Mouse (Mus musculus) hindbrain, embryonic 12.5 days (tissue): ENCODE results near the gene Nup188. TPM values are rescaled to one million over a fixed set of nuclear protein-coding genes. Genes with fewer than 3 reads are reported as not detected.

Source experiments
- ATAC-seq: fragments of 200-750 bp; cut with Nextera tagmentation; 2 replicates; pipeline ENCODE4 v1.8.0; 2017; ENCODE audit warnings: moderate TSS enrichment; ENCODE audit not compliant: low FRiP score
- H3K27ac ChIP-seq: fragments of 300-500 bp; sonication (generic); 2 replicates; pipeline ENCODE4 v1.5.1; 2016; ENCODE audit warnings: mild to moderate bottlenecking
- H3K27me3 ChIP-seq: fragments of 300-500 bp; sonication (generic); 2 replicates; pipeline ENCODE4 v1.6.1; 2016; ENCODE audit warnings: mild to moderate bottlenecking
- H3K36me3 ChIP-seq: fragments of 300-500 bp; sonication (generic); 2 replicates; pipeline ENCODE4 v1.6.1; 2016; ENCODE audit warnings: mild to moderate bottlenecking
- H3K4me1 ChIP-seq: fragments of 300-500 bp; sonication (generic); 2 replicates; pipeline ENCODE4 v1.6.1; 2016
- H3K4me2 ChIP-seq: fragments of 300-500 bp; sonication (generic); replicated peaks from 2 replicates; pipeline ENCODE4 v1.6.1; 2016; ENCODE audit warnings: mild to moderate bottlenecking
- H3K4me3 ChIP-seq: fragments of 300-500 bp; sonication (generic); 2 replicates; pipeline ENCODE4 v1.5.1; 2016; ENCODE audit warnings: mild to moderate bottlenecking
- H3K9ac ChIP-seq: fragments of 300-500 bp; sonication (generic); 2 replicates; pipeline ENCODE4 v1.6.1; 2016; ENCODE audit warnings: mild to moderate bottlenecking, moderate library complexity
- H3K9me3 ChIP-seq: fragments of 300-500 bp; sonication (generic); replicated peaks from 2 replicates; pipeline ENCODE4 v1.6.1; 2016; ENCODE audit warnings: mild to moderate bottlenecking
- WGBS: fragments of 180-500 bp; shearing (Covaris S2); methylation state at CpG from one replicate; pipeline ENCODE4 v1.1.7; 2016; 5-methylcytosine and 5-hydroxymethylcytosine counted together
- polyA plus RNA-seq: library from polyadenylated mRNA; unstranded; fragments of >200 nt; fragmentation: Nextera tagmentation; extraction: Ambion mirVana; gene quantifications from 2 replicates; pipeline ENCODE4 v1.2.1, GENCODE M21; 2016

The Nup188 gene
- polyA plus RNA-seq, 1 experiment from 2014 or later = 33.9 TPM

DNA sequence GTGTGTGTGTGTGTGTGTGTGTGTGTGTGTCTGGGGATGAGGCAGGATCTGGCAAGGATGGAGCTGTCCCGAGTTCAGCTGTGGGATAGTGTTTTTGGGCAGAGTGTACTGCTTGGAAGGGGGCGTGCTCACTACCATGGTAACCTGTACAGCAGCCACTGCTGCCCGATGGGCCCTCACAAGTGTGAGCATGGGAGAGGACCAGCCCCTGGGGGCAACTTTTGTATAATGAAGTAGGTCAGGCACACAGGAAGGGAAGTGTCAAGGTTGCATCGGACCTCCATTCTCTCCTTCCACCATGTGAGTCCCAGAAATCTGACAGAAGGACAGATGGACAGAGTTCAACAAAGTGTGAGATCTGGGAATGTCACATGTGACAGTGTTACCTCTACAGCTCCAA lies 38.5 kb upstream of the Nup188 start:
- no peak overlapping the region for H3K4me3 ChIP-seq
- no peak overlapping the region for H3K4me2 ChIP-seq
- H3K36me3 ChIP-seq = peaks cover 59% of the 10 kb centered on the region
- WGBS = 75% methylated on average over 4 of the region's 4 CpGs
- ATAC-seq = no peak
- H3K4me1 ChIP-seq = peaks cover 11% of the 10 kb centered on the region; the same call in 1 of the 2 replicates
- H3K9ac ChIP-seq = no peak overlapping the region
- no peak overlapping the region for H3K27ac ChIP-seq
- H3K9me3 ChIP-seq = no peaks in the 10 kb centered on the region
- no peaks in the 10 kb centered on the region for H3K27me3 ChIP-seq

DNA sequence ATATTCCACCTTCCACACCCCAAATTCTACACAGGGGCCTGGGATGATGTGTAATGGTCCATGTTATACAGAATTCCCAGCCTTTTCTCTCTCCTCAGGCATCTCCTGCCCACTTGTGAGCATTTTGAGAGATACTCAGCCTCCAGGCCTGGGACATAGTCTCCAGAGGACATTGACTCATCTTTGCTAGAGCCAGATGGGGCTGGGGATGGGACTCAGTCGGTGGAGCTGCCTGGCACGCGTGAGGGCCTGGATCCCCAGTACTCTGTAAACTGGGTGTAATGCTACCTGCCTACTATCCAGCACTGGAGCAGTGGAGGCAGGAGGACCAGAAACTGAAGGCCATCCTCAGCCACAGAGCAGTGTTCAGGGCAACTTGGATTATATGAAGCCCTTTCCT lies 37.0 kb upstream of the Nup188 start:
- no peak overlapping the region for H3K4me2 ChIP-seq
- no peaks in the 10 kb centered on the region for H3K27me3 ChIP-seq
- peaks cover 9% of the 10 kb centered on the region; the same call in 1 of the 2 replicates for H3K4me1 ChIP-seq
- H3K9ac ChIP-seq = no peak overlapping the region
- peaks cover 57% of the 10 kb centered on the region for H3K36me3 ChIP-seq
- H3K27ac ChIP-seq = no peak overlapping the region
- no peak overlapping the region for H3K4me3 ChIP-seq
- H3K9me3 ChIP-seq = no peaks in the 10 kb centered on the region
- over 99% methylated on average over 3 of the region's 3 CpGs for WGBS
- ATAC-seq = no peak

DNA sequence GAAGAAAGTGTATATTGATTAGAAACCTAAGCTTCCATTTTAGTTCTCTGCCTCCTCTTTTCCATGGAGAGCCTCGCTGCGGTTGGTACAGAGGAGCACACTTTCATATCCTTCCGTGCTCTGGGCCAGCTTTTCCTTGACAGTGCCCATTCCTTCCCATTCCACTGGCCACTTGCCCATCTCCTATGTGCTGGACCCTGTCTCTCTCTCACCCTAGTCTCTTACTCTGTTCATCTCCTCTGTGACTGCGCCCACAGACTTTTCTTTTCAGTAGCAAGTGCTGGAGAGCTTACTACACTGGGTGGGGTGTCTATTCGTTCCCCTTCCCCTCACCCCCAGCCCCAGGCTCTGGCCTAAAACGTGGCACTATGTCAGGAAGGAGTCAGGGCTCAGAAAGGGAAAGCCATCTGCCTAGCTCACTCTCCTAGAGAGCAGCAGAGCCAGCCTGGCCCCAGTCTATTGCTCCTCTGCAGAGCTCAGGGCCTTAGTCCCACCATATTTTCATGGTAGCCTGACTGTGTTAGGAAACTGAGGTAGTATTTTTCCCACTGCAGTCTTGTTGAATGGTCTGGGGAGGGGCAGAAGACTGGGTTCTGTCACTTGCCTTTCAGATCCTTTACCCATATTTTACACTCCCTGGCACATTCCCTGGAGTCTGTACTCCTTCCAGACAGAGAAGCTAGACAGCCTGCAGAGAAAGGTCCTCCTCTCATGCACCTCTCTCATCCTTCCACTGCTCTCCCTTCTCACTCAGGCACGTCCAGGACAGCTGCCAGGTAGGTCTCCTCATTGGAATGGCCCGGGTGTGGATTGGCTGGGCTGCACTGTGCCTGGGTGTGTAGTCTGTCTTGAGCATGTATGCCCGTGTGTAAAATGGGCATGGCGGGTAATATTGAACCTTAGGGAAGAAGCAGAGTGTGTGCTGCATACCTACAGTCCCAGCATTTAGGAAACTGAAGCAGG lies 35.8 kb upstream of the Nup188 start:
- 88% methylated on average over 10 of the region's 10 CpGs for WGBS

DNA sequence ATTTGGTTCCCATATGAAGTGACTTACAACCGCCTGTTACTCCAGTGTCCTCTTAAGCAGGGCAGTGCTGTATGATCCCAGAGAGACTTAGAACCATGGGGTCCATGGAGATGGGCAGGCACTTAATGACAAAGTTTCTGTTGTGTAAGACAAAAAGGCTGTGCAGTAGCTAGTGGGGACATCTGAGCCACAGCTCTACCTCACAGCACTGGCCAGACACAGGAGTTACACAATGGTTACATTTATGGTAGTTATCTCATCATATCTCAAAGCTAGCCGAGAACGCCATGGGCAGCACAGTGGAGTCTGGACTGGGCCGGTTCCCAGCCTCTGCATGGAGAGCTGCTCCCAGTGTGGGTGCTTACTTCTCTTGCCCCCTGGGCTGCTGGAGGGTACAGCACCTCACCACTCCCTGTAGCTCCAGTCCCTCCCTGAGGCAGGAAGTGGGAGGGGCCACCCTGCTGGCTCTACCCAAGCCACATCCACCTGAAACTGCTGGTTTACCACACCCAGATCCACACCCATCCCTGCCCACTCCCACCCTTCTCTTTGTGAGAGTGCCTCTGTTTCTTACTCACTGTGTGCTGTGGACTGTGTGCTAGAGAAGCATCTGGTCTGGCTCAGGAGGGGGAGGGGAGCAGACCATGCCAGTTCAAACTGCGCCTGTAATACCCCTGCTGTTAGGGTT lies 34.6 kb upstream of the Nup188 start:
- Histone ChIP-seq H3K4me3 (no peak overlapping the region), H3K36me3 (peaks cover 64% of the 10 kb centered on the region), H3K9me3 (no peaks in the 10 kb centered on the region), H3K9ac (no peak overlapping the region), H3K4me2 (no peak overlapping the region), H3K27me3 (no peaks in the 10 kb centered on the region), H3K4me1 (peaks cover 6% of the 10 kb centered on the region; the same call in 1 of the 2 replicates), H3K27ac (no peak overlapping the region; the same call in 1 of the 2 replicates)
- 81% methylated on average over 5 of the region's 5 CpGs for WGBS
- ATAC-seq = no peak

More for the DNA sequence above, 35.8 kb upstream of the Nup188 start:
- Histone ChIP-seq H3K4me1 (peaks cover 6% of the 10 kb centered on the region; the same call in 1 of the 2 replicates), H3K9ac (no peak overlapping the region), H3K4me3 (no peak overlapping the region), H3K36me3 (peaks cover 60% of the 10 kb centered on the region), H3K27ac (no peak overlapping the region), H3K27me3 (no peaks in the 10 kb centered on the region), H3K9me3 (no peaks in the 10 kb centered on the region), H3K4me2 (no peak overlapping the region)
- no peak for ATAC-seq

DNA sequence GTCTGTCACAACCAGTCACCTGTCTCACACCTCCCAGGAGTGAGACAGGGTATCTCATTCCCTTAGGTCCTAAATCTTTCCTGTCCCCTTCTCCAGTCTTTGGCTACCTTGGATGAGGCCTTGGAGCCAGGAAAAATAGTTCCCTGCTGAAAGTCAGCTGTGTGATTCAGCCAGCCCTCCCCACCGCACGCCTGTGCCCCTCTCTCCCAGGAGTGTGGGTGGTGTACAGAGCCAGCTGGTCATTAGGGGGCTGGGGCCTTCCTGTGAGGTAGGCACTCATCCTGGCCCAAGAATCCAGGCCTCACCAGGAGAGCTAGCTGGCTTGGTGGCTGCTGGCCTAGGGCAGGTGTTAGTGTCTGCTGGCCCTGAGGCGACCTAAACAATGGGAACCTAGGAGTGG lies 33.7 kb upstream of the Nup188 start:
- H3K4me3 ChIP-seq = no peak overlapping the region
- H3K9me3 ChIP-seq = no peaks in the 10 kb centered on the region
- H3K9ac ChIP-seq = no peak overlapping the region
- H3K4me2 ChIP-seq = no peak overlapping the region
- H3K27me3 ChIP-seq = no peaks in the 10 kb centered on the region
- ATAC-seq = no peak
- WGBS = 86% methylated on average over 3 of the region's 3 CpGs
- H3K36me3 ChIP-seq = peaks cover 73% of the 10 kb centered on the region
- H3K4me1 ChIP-seq = peaks cover 6% of the 10 kb centered on the region; the same call in 1 of the 2 replicates
- H3K27ac ChIP-seq = no peak overlapping the region

DNA sequence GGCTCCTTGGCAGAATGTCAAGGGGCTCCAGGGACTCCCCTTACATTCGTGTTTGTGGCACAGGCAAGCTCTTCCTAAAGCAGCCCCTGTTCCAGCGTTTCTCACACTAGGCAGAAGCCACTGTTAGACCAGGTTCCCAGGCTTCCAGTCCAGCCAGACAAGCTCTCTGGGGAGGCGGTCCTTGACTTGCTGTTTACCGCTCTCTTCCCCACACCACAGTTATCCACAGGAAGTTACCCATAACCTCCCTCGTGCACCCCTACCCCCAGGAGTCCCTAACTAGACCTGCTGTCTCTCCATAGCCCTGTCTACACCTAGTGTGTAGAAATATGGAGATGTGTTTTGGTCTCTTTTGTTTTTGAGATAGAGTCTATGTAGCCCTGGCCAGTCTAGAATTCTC lies 32.4 kb upstream of the Nup188 start:
- Histone ChIP-seq H3K4me3 (no peak overlapping the region), H3K4me1 (peaks cover 6% of the 10 kb centered on the region; the same call in 1 of the 2 replicates), H3K36me3 (peaks cover 80% of the 10 kb centered on the region), H3K9ac (no peak overlapping the region), H3K27me3 (no peaks in the 10 kb centered on the region), H3K27ac (no peak overlapping the region), H3K9me3 (no peaks in the 10 kb centered on the region), H3K4me2 (no peak overlapping the region)
- ATAC-seq = no peak
- 83% methylated on average over 5 of the region's 5 CpGs for WGBS

- peaks cover 87% of the 10 kb centered on the region for H3K36me3 ChIP-seq
These were observed 30.4 kb upstream of the Nup188 start for GRCm38 (mm10) chr2:30255631-30256395.

DNA sequence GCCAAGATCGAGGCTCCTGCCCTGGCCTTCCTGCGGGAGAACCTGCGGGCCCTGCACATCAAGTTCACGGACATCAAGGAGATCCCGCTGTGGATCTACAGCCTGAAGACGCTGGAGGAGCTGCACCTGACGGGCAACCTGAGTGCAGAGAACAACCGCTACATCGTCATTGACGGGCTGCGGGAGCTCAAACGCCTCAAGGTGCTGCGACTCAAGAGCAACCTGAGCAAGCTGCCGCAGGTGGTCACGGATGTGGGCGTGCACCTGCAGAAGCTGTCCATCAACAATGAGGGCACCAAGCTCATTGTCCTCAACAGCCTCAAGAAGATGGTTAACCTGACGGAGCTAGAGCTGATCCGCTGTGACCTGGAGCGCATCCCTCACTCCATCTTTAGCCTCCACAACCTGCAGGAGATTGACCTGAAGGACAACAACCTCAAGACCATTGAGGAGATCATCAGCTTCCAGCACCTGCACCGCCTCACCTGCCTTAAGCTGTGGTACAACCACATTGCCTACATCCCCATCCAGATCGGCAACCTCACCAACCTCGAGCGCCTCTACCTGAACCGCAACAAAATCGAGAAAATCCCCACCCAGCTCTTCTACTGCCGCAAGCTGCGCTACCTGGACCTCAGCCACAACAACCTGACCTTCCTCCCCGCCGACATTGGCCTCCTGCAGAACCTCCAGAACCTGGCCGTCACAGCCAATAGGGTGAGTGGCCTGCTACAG lies 29.4 kb upstream of the Nup188 start:
- Histone ChIP-seq H3K4me2 (no peak overlapping the region), H3K9me3 (no peaks in the 10 kb centered on the region), H3K27ac (no peak overlapping the region), H3K4me1 (peaks cover 2% of the 10 kb centered on the region; the same call in 1 of the 2 replicates), H3K27me3 (no peaks in the 10 kb centered on the region), H3K9ac (no peak overlapping the region), H3K36me3 (peaks cover 83% of the 10 kb centered on the region), H3K4me3 (no peak overlapping the region)
- WGBS = 96% methylated on average over 30 of the region's 30 CpGs
- no peak for ATAC-seq

More at GRCm38 (mm10) chr2:30255631-30256395, 30.4 kb upstream of the Nup188 start:
- no peak overlapping the region for H3K9ac ChIP-seq
- H3K27ac ChIP-seq = no peak overlapping the region
- no peak for ATAC-seq
- WGBS = 96% methylated on average over 42 of the region's 42 CpGs
- H3K4me1 ChIP-seq = peaks cover 6% of the 10 kb centered on the region; the same call in 1 of the 2 replicates
- H3K4me2 ChIP-seq = no peak overlapping the region
- no peaks in the 10 kb centered on the region for H3K27me3 ChIP-seq
- H3K4me3 ChIP-seq = no peak overlapping the region
- no peaks in the 10 kb centered on the region for H3K9me3 ChIP-seq

- Histone ChIP-seq H3K36me3 (peaks cover 87% of the 10 kb centered on the region), H3K4me3 (no peak overlapping the region), H3K4me2 (no peak overlapping the region), H3K4me1 (no peaks in the 10 kb centered on the region), H3K27ac (no peak overlapping the region), H3K9ac (no peak overlapping the region), H3K9me3 (no peaks in the 10 kb centered on the region), H3K27me3 (no peaks in the 10 kb centered on the region)
- WGBS = 91% methylated on average over 7 of the region's 7 CpGs
- no peak for ATAC-seq
These were observed 28.3 kb upstream of the Nup188 start for GRCm38 (mm10) chr2:30257699-30258460.

DNA sequence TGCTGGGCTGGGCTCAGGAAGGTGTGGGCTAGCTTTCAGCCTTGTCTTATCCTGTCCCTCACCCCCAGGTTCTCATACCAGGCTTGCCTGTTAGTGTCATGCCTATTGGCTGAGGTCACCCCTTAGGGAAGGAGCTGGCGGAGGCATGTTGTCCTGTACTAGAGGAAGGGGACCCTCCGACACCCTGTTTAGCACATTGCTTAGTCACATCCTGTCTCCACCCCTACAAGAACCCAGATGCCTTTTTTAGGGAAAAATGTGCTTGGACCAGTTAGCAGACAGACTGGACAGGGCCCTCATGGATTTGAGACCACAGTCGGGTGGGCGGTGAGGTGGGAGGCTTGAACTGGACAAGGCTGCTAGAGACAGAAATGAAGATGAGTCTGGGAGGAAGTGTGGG lies 27.6 kb upstream of the Nup188 start:
- Histone ChIP-seq H3K27me3 (no peaks in the 10 kb centered on the region), H3K27ac (no peak overlapping the region), H3K4me2 (no peak overlapping the region), H3K9me3 (no peaks in the 10 kb centered on the region), H3K9ac (no peak overlapping the region), H3K4me1 (0 out of 2 replicates have a peak, but pooled peaks cover 4% of the 10 kb centered on the region), H3K4me3 (no peak overlapping the region), H3K36me3 (peaks cover 87% of the 10 kb centered on the region)
- 89% methylated on average over 4 of the region's 4 CpGs for WGBS
- ATAC-seq = no peak
